Mouse (Mus musculus) heart, postnatal 0 days (tissue): ENCODE measurements around the gene Wwox. TPM values are rescaled to one million over a fixed set of nuclear protein-coding genes. Genes with fewer than 3 reads are reported as not detected.

Experiments
- ATAC-seq: fragments of 200-750 bp; cut with Nextera tagmentation; 2 replicates; pipeline ENCODE4 v1.8.0; 2017; ENCODE audit warnings: low read depth, moderate number of reproducible peaks, moderate library complexity; ENCODE audit not compliant: insufficient read depth
- DNase-seq: peaks from one replicate; pipeline ENCODE4 v3.0.0-alpha.2; 2016; ENCODE audit warnings: low spot score
- H3K27ac ChIP-seq: fragments of 300-500 bp; sonication (generic); 2 replicates; pipeline ENCODE4 v1.5.1; 2014; ENCODE audit warnings: low read depth, mild to moderate bottlenecking
- H3K27me3 ChIP-seq: fragments of 300-500 bp; sonication (generic); 2 replicates; pipeline ENCODE4 v1.6.1; 2014; ENCODE audit warnings: low read length, mixed read lengths; ENCODE audit not compliant: control insufficient read depth, insufficient read depth
- H3K36me3 ChIP-seq: fragments of 300-500 bp; sonication (generic); replicated peaks from 2 replicates; pipeline ENCODE4 v1.6.1; 2014; ENCODE audit warnings: low read length, mixed read lengths; ENCODE audit not compliant: control insufficient read depth, insufficient read depth
- H3K4me1 ChIP-seq: fragments of 300-500 bp; sonication (generic); 2 replicates; pipeline ENCODE4 v1.6.1; 2014; ENCODE audit warnings: antibody characterized with exemption; ENCODE audit not compliant: control insufficient read depth, insufficient read depth
- H3K4me2 ChIP-seq: fragments of 300-500 bp; sonication (generic); 2 replicates; pipeline ENCODE4 v1.6.1; 2014; ENCODE audit warnings: low read depth, mild to moderate bottlenecking, low read length, moderate library complexity
- H3K4me3 ChIP-seq: fragments of 300-500 bp; sonication (generic); 2 replicates; pipeline ENCODE4 v1.5.1; 2014; ENCODE audit warnings: low read depth, low read length
- H3K9ac ChIP-seq: fragments of 300-500 bp; sonication (generic); replicated peaks from 2 replicates; pipeline ENCODE4 v1.6.1; 2014; ENCODE audit warnings: low read depth, low read length, mixed read lengths
- H3K9me3 ChIP-seq: fragments of 300-500 bp; sonication (generic); replicated peaks from 2 replicates; pipeline ENCODE4 v1.6.1; 2016; ENCODE audit warnings: low read length; ENCODE audit not compliant: control insufficient read depth
- CTCF ChIP-seq: IDR thresholded peaks from 2 replicates; pipeline ENCODE4 v1.5.1; 2016; ENCODE audit warnings: antibody characterized with exemption, control low read depth, low read depth
- EP300 ChIP-seq: IDR thresholded peaks from 2 replicates; pipeline ENCODE4 v1.6.1; 2016; ENCODE audit warnings: antibody characterized with exemption, low read depth
- WGBS: fragments of 180-500 bp; shearing (Covaris S2); extraction: QIAGEN DNeasy Blood & Tissue Kit; methylation state at CpG from one replicate; pipeline ENCODE4 v1.1.7; 2014; 5-methylcytosine and 5-hydroxymethylcytosine counted together
- polyA plus RNA-seq: library from polyadenylated mRNA; unstranded; fragments of >200 nt; fragmentation: Nextera tagmentation; extraction: Ambion mirVana; gene quantifications from 2 replicates; pipeline ENCODE4 v1.2.1, GENCODE M21; 2015
- total RNA-seq: library from RNA; depleted of rRNA; stranded (reverse); fragments of >200 nt; gene quantifications from 2 replicates; pipeline ENCODE4 v1.2.3, GENCODE M21; 2014; ENCODE audit warnings: low replicate concordance

The Wwox gene
- total and polyA plus RNA-seq, 2 experiments from 2014 or later, result 7.5 to 9.6 TPM

- WGBS, result 69% methylated on average over 7 of the region's 7 CpGs
- Histone ChIP-seq H3K9ac (no peak overlapping the region), H3K4me3 (no peak overlapping the region), H3K4me1 (no peaks in the 10 kb centered on the region), H3K36me3 (no peaks in the 10 kb centered on the region), H3K27me3 (no peaks in the 10 kb centered on the region), H3K9me3 (no peaks in the 10 kb centered on the region), H3K27ac (no peak overlapping the region), H3K4me2 (no peak overlapping the region)
- no peak for TF ChIP-seq CTCF
- no peak for TF ChIP-seq EP300
- DNase-seq (no peak), ATAC-seq (no peak)
Observed at GRCm38 (mm10) chr8:114855833-114856232, 416.4 kb downstream of the Wwox start.

GRCm38 (mm10) chr8:114865911-114866310 is 426.5 kb downstream of the Wwox start:
- no peak overlapping the region for H3K4me3 ChIP-seq
- WGBS, result 75% methylated on average over 3 of the region's 3 CpGs
- TF ChIP-seq EP300, result no peak
- no peak for TF ChIP-seq CTCF
- no peaks in the 10 kb centered on the region for H3K4me1 ChIP-seq
- H3K4me2 ChIP-seq, result no peak overlapping the region
- H3K27me3 ChIP-seq, result no peaks in the 10 kb centered on the region
- H3K9ac ChIP-seq, result no peak overlapping the region
- DNase-seq (no peak), ATAC-seq (no peak)
- H3K27ac ChIP-seq, result no peak overlapping the region
- H3K36me3 ChIP-seq, result no peaks in the 10 kb centered on the region
- no peaks in the 10 kb centered on the region for H3K9me3 ChIP-seq

GRCm38 (mm10) chr8:114869321-114869720 is 429.9 kb downstream of the Wwox start:
- Histone ChIP-seq H3K4me3 (no peak overlapping the region), H3K4me1 (no peaks in the 10 kb centered on the region), H3K27me3 (no peaks in the 10 kb centered on the region), H3K9me3 (no peaks in the 10 kb centered on the region), H3K4me2 (no peak overlapping the region), H3K36me3 (no peaks in the 10 kb centered on the region), H3K27ac (no peak overlapping the region), H3K9ac (no peak overlapping the region)
- WGBS, result 87% methylated on average over 6 of the region's 6 CpGs
- no peak for DNase-seq
- no peak for ATAC-seq
- TF ChIP-seq CTCF, result no peak
- no peak for TF ChIP-seq EP300

- no peak for DNase-seq
- no peaks in the 10 kb centered on the region for H3K27me3 ChIP-seq
- H3K4me3 ChIP-seq, result no peak overlapping the region
- WGBS, result 79% methylated on average over 8 of the region's 8 CpGs
- no peaks in the 10 kb centered on the region for H3K4me1 ChIP-seq
- H3K4me2 ChIP-seq, result no peak overlapping the region
- H3K9me3 ChIP-seq, result no peaks in the 10 kb centered on the region
- H3K27ac ChIP-seq, result no peak overlapping the region
- H3K9ac ChIP-seq, result no peak overlapping the region
- TF ChIP-seq CTCF (no peak), EP300 (no peak)
- H3K36me3 ChIP-seq, result no peaks in the 10 kb centered on the region
- no peak for ATAC-seq
Observed at GRCm38 (mm10) chr8:114870410-114870809, 431.0 kb downstream of the Wwox start.

GRCm38 (mm10) chr8:114872491-114872890 is 433.0 kb downstream of the Wwox start:
- H3K27ac ChIP-seq, result no peak overlapping the region
- no peaks in the 10 kb centered on the region for H3K27me3 ChIP-seq
- H3K4me3 ChIP-seq, result no peak overlapping the region
- peaks cover 8% of the 10 kb centered on the region; the same call in 1 of the 2 replicates for H3K4me1 ChIP-seq
- TF ChIP-seq CTCF (no peak), EP300 (no peak)
- no peak overlapping the region for H3K9ac ChIP-seq
- H3K4me2 ChIP-seq, result no peak overlapping the region
- ATAC-seq (no peak), DNase-seq (no peak)
- no peaks in the 10 kb centered on the region for H3K36me3 ChIP-seq
- H3K9me3 ChIP-seq, result no peaks in the 10 kb centered on the region
- 52% methylated on average over 3 of the region's 3 CpGs for WGBS

GRCm38 (mm10) chr8:114875161-114875560 is 435.7 kb downstream of the Wwox start:
- 76% methylated on average over 5 of the region's 5 CpGs for WGBS
- no peak for TF ChIP-seq EP300
- no peak for TF ChIP-seq CTCF
- H3K4me1 ChIP-seq, result peaks cover 8% of the 10 kb centered on the region; the same call in 1 of the 2 replicates
- no peak overlapping the region for H3K4me2 ChIP-seq
- no peak overlapping the region for H3K9ac ChIP-seq
- H3K27ac ChIP-seq, result no peak overlapping the region
- ATAC-seq (no peak), DNase-seq (no peak)
- H3K27me3 ChIP-seq, result no peaks in the 10 kb centered on the region
- no peaks in the 10 kb centered on the region for H3K9me3 ChIP-seq
- no peak overlapping the region for H3K4me3 ChIP-seq
- no peaks in the 10 kb centered on the region for H3K36me3 ChIP-seq
